ENCODE assay signal across 10 mouse cellular contexts in genomic region chr19:29271147-29271578, GRCm38 (mm10). TPM values are rescaled to one million over a fixed set of nuclear protein-coding genes. Genes with fewer than 3 reads are reported as not detected.
A peak's percentile ranks its signal among the peaks of the same experiment; 100 is the strongest.
DNase-seq lines count a peak whose midpoint lies in the region; ATAC-seq and TF ChIP-seq lines count a peak whose summit lies in the region.
"Had no signal": no experiment of that assay in that cellular context is flagged by ENCODE, and none has a peak within 500 bp of the region (broad histone marks: within the 10 kb centered on the region; RNA-seq: fewer than 3 reads in every experiment).

No protein-coding gene starts in this region.

- intact Hi-C loops in left cerebral cortex, adult 2 months (cut with DNase I) = no loop called here

- peak overlapping the region; percentile 11; the same call in 1 of the 2 replicates for H3K4me2 ChIP-seq in liver, embryonic 14.5 days (ENCODE audit: low read depth)
- no peak overlapping the region for H3K4me2 ChIP-seq in liver, embryonic 11.5 days
- no peak overlapping the region for H3K4me2 ChIP-seq in midbrain, embryonic 16.5 days (ENCODE audit: low read length)
- H3K4me2 ChIP-seq: embryonic facial prominence, embryonic 15.5 days; lung, embryonic 14.5 days had no signal

- no peak for TF ChIP-seq EP300 in liver, embryonic 14.5 days (IDR thresholded peaks at IDR 0.05; ENCODE audit: low read depth)

- H3K9ac ChIP-seq in liver, embryonic 14.5 days (replicated peaks) = no peak overlapping the region
- H3K9ac ChIP-seq in liver, embryonic 11.5 days (ENCODE audit: low read depth, low read length) = no peak overlapping the region
- no peak overlapping the region for H3K9ac ChIP-seq in midbrain, embryonic 16.5 days (ENCODE audit: low read depth, low read length)
- H3K9ac ChIP-seq: embryonic facial prominence, embryonic 15.5 days; lung, embryonic 14.5 days had no signal

- H3K36me3 ChIP-seq in liver, embryonic 14.5 days (replicated peaks; ENCODE audit: control insufficient read depth, insufficient read depth, low read depth) = peaks cover 42% of the 10 kb centered on the region
- peaks cover 2% of the 10 kb centered on the region; the same call in 1 of the 2 replicates for H3K36me3 ChIP-seq in liver, embryonic 11.5 days (ENCODE audit: control insufficient read depth, insufficient read depth, low read length)
- H3K36me3 ChIP-seq in midbrain, embryonic 16.5 days (ENCODE audit: control insufficient read depth, insufficient read depth, low read length) = peaks cover 2% of the 10 kb centered on the region; the same call in 1 of the 2 replicates

- H3K4me3 ChIP-seq in liver, embryonic 14.5 days (ENCODE audit: insufficient read depth in 1 of 2, low read depth in 2 of 2, low read length in 2 of 2) = no peak overlapping the region
- no peak overlapping the region for H3K4me3 ChIP-seq in liver, embryonic 11.5 days (ENCODE audit: low read depth, low read length)
- peak overlapping the region; percentile 30; the same call in 1 of the 2 replicates for H3K4me3 ChIP-seq in left cerebral cortex, adult 2 months
- H3K4me3 ChIP-seq in midbrain, embryonic 16.5 days (ENCODE audit: low read depth, low read length) = no peak overlapping the region
- H3K4me3 ChIP-seq: embryonic facial prominence, embryonic 15.5 days had no signal

- H3K4me1 ChIP-seq in liver, embryonic 14.5 days (replicated peaks; ENCODE audit: control insufficient read depth in 2 of 2, insufficient read depth in 2 of 2, low read length in 1 of 2) = peaks cover 0 to 9% of the 10 kb centered on the region in 2 experiments; a peak in 1 of 4 replicates
- peaks cover 12% of the 10 kb centered on the region for H3K4me1 ChIP-seq in liver, embryonic 11.5 days (replicated peaks; ENCODE audit: control insufficient read depth, insufficient read depth, low read length)
- H3K4me1 ChIP-seq in midbrain, embryonic 16.5 days (ENCODE audit: control insufficient read depth, insufficient read depth, low read length) = peaks cover 3% of the 10 kb centered on the region; the same call in 1 of the 2 replicates
- H3K4me1 ChIP-seq: embryonic facial prominence, embryonic 15.5 days had no signal

- no peak for TF ChIP-seq CTCF in liver, embryonic 14.5 days (IDR thresholded peaks at IDR 0.05; ENCODE audit: low read depth)
- TF ChIP-seq CTCF in left cerebral cortex, adult 2 months (IDR thresholded peaks at IDR 0.05) = no peak

- no peak overlapping the region for H3K27ac ChIP-seq in liver, embryonic 14.5 days
- H3K27ac ChIP-seq in liver, embryonic 11.5 days (ENCODE audit: low read depth, low read length) = no peak overlapping the region
- H3K27ac ChIP-seq in left cerebral cortex, adult 2 months = peak overlapping the region; percentile 78; the same call in 1 of the 2 replicates
- no peak overlapping the region for H3K27ac ChIP-seq in midbrain, embryonic 16.5 days (ENCODE audit: low read length)
- H3K27ac ChIP-seq: embryonic facial prominence, embryonic 15.5 days had no signal

- 37% methylated on average over 12 of the region's 12 CpGs for WGBS in liver, embryonic 14.5 days (ENCODE audit: insufficient replicate concordance)
- 60% methylated on average over 12 of the region's 12 CpGs for WGBS in liver, embryonic 11.5 days
- 85% methylated on average over 12 of the region's 12 CpGs for WGBS in midbrain, embryonic 16.5 days

- DNase-seq in adrenal gland, adult (ENCODE audit: inconsistent age in 2 of 2, low spot score in 1 of 2) = peak; percentile 85 to 90
- DNase-seq in adrenal gland, postnatal 4 days (ENCODE audit: low spot score in 2 of 2) = no peak
- peak in 1 of 3 experiments; percentile 36 for DNase-seq in liver, embryonic 14.5 days (ENCODE audit: low read depth in 3 of 3, low spot score in 3 of 3)
- DNase-seq in liver, embryonic 11.5 days (ENCODE audit: low spot score) = no peak
- DNase-seq in cerebellum, postnatal 36 days = peak; percentile 32 to 58
- DNase-seq in left cerebral cortex, adult 2 months (ENCODE audit: extremely low spot score in 1 of 2, low spot score in 2 of 2) = peak; percentile 58 to 59
- DNase-seq in embryo, embryonic 10 days (ENCODE audit: low spot score) = no peak
- DNase-seq: lung, embryonic 14.5 days had no signal

- no peaks in the 10 kb centered on the region for H3K27me3 ChIP-seq in liver, embryonic 14.5 days (ENCODE audit: control insufficient read depth, insufficient read depth, low read length)
- no peaks in the 10 kb centered on the region for H3K27me3 ChIP-seq in liver, embryonic 11.5 days (replicated peaks; ENCODE audit: control insufficient read depth, insufficient read depth, low read length)
- H3K27me3 ChIP-seq in midbrain, embryonic 16.5 days (ENCODE audit: control insufficient read depth, insufficient read depth, low read depth, low read length) = no peaks in the 10 kb centered on the region
- H3K27me3 ChIP-seq: embryonic facial prominence, embryonic 15.5 days had no signal

- H3K9me3 ChIP-seq in liver, embryonic 14.5 days (ENCODE audit: control insufficient read depth, low read length) = no peaks in the 10 kb centered on the region
- no peaks in the 10 kb centered on the region for H3K9me3 ChIP-seq in liver, embryonic 11.5 days (ENCODE audit: control insufficient read depth, low read length)
- H3K9me3 ChIP-seq in midbrain, embryonic 16.5 days (replicated peaks; ENCODE audit: control insufficient read depth, low read length, poor library complexity, severe bottlenecking) = no peaks in the 10 kb centered on the region
- H3K9me3 ChIP-seq: embryonic facial prominence, embryonic 15.5 days had no signal

- no peak for ATAC-seq in liver, embryonic 14.5 days (ENCODE audit: insufficient read depth)
- ATAC-seq in liver, embryonic 11.5 days (replicated peaks; ENCODE audit: low FRiP score) = no peak
- no peak for ATAC-seq in midbrain, embryonic 16.5 days

RNA-seq across cellular contexts. Expression of gene Jak2, which starts 19.5 kb away (rescaled TPM):
- total RNA-seq in adrenal gland, postnatal 4 days (2021) = 10 to 100 TPM; 25.6 to 25.9 TPM
- polyA plus RNA-seq in liver, embryonic 14.5 days (2012; rRNA removed) = 8.6 and 13.9 TPM in 2 replicates
- polyA plus RNA-seq in liver, embryonic 14.5 days (2014; fragmentation: Nextera tagmentation; extraction: Ambion mirVana) = 16.0 and 19.4 TPM in 2 replicates
- 18.1 and 20.2 TPM in 2 replicates for polyA plus RNA-seq in liver, embryonic 11.5 days (2014; fragmentation: Nextera tagmentation; extraction: Ambion mirVana)
- 10 to 100 TPM; 34.7 to 39.5 TPM for total RNA-seq in left cerebral cortex, adult 2 months (2021)
- polyA plus RNA-seq in midbrain, embryonic 16.5 days (2015; fragmentation: Nextera tagmentation; extraction: Ambion mirVana) = 14.4 and 17.1 TPM in 2 replicates

RNA-seq across cellular contexts. Expression of gene Insl6, which starts 54.0 kb away (rescaled TPM):
- 1 to 10 TPM in 1 of 2 experiments, under 1 TPM in 1; 0.45 to 1.7 TPM for total RNA-seq in adrenal gland, postnatal 4 days (2021)
- 0.36 and 0.45 TPM in 2 replicates for polyA plus RNA-seq in liver, embryonic 14.5 days (2012; rRNA removed)
- 0.76 and 1.2 TPM in 2 replicates for polyA plus RNA-seq in liver, embryonic 14.5 days (2014; fragmentation: Nextera tagmentation; extraction: Ambion mirVana)
- 3.1 and 3.2 TPM in 2 replicates for polyA plus RNA-seq in liver, embryonic 11.5 days (2014; fragmentation: Nextera tagmentation; extraction: Ambion mirVana)
- total RNA-seq in left cerebral cortex, adult 2 months (2021) = under 1 TPM in 1 of 2 experiments, not detected in 1; 0.54 TPM
- 0.82 and 1.4 TPM in 2 replicates for polyA plus RNA-seq in midbrain, embryonic 16.5 days (2015; fragmentation: Nextera tagmentation; extraction: Ambion mirVana)

Comparison
In these comparisons a context has a peak if more than half of its experiments do, and no peak if none do; other contexts are left out.
1. DNase-seq: peak in adrenal gland, adult (2 of 2), cerebellum, postnatal 36 days (2 of 2) and left cerebral cortex, adult 2 months (2 of 2); none in adrenal gland, postnatal 4 days (0 of 2), liver, embryonic 11.5 days (single experiment) and embryo, embryonic 10 days (single experiment).